Mouse (Mus musculus) layer of hippocampus, adult 9-10 months (tissue): ENCODE results near the gene Elp4.

ENCODE experiments used
- DNase-seq: peaks from one replicate; pipeline ENCODE4 v3.0.0; 2022; ENCODE audit warnings: low spot score

Gene Elp4

DNA sequence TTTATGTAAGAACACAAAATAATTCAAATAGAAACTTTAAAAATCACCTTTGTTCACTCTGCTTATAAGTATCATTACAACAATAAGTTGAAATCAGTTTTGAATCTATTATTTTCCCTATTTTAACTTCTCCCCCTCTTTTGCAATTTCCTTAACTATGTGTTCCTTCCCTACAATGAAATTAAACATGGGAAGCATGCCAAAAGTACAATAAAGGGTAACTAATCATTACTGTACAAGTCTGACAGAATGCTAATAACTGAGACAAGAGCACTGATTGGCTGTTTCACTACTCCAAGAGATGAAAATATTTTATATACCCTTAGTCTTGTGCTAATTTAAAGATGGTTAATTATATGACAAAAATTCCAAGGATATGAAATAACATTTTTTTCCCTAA lies 99.2 kb downstream of the Elp4 start:
- no peak for DNase-seq

DNA sequence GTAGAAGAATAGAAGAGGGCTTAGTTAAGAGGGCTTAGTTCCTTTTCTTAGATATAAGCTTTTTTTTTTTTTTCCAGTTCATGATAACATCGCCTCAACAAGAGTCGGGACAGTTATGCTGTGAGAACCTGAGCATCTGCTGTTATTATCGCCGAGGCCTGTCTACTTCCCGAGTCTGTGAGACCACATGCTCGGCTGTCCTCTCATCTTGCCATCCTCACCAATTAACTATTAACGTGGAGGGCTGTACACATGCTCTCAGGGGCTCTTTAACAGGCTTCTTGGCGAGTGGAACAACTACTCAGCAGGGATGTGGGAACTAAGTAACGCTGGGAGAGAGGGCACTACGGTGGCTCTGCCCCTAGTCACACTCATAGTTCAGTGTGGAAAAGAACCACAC lies 99.9 kb downstream of the Elp4 start:
- no peak for DNase-seq

DNA sequence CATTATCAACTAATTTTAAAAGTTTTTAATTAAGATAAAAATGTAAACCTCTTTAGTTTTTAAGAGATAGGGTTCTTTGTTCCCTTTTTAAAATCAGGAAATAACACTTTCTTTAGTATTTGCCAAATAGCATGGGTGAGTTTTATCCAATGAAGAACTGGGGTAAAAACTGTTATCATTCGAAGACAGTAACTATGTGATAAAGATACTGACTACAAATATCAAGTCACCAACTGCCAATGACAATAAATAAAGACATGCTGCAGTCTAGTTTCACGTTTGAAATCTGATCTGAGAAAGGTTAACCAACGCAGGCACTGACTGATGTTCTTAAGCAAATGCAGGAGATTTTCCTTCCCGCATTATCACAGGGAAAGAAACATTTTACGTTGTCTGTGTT lies 100.9 kb downstream of the Elp4 start:
- DNase-seq: no peak

DNA sequence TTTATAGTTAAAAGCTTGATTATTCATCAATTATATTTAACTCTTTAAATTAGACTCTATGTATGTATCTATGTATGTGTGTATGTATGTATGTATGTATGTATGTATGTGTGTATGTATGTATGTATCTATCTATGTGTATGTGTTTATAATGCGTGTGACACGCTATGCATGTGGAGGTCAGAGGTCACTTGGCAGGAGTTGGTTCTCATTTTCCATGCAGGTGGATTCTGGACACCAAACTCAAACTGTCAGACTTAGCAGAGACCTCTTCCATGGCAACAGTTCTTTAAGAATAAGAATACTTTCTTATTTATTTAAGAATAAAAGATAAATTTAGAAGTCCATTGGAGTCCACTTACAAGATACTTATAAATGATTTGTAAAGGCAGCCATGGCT lies 101.5 kb downstream of the Elp4 start:
- DNase-seq: no peak

DNA sequence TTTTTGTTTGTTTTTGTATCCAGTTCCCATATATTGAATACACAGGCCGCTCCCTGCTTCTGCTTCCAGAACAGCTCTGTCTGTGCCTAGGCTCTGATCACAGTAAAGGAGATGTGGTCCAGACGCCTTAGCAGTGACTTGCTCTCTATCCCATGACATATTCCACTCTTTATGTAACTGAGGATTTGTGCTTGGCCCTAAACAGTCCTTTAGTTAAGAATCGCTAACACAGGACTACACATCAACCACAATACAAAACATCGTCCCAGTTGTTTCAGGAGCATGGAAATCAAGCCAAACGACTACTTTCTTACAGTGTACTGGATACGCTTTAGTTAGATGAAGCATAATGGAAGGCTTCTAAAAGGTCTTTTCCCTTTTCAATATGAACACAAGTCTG lies 102.8 kb downstream of the Elp4 start:
- DNase-seq: no peak

DNA sequence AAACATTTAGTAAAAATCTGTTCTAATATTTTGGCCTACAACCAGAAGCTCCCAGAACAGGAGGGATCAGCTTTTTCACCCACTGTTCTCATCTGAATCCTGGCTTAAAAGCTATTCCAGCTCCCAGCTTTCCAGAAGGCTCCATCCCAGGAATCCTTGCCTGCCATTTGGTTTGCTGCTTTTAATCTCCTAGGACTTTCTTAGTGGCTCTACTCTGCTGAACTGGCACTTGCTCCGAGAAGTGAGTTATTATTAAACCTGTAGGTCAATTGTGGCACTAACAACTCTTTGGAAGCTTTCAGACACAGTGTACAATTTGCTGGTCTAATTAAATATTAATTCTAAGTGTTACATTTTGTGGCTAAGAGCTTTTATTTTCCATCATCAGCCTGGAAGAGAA lies 103.7 kb downstream of the Elp4 start:
- peak; percentile 5 for DNase-seq

DNA sequence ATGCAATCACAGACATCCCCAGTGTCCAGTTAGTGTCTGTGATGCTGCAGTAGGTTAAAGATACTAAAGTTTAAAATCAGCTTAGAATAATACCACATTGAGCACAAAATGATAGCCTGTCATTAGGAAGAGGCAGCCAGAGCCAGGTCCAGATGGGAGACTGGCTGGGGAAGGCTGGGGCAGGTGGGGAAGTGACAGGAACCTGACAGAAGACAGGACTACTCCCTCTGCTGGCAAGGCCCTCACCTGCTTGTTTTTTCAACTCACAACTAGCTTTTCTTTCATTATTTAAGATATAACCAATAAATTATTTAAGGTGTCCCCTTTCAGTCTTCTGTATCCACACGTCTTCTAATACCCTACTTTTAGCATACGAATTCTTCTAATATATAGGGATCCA lies 104.5 kb downstream of the Elp4 start:
- no peak for DNase-seq

DNA sequence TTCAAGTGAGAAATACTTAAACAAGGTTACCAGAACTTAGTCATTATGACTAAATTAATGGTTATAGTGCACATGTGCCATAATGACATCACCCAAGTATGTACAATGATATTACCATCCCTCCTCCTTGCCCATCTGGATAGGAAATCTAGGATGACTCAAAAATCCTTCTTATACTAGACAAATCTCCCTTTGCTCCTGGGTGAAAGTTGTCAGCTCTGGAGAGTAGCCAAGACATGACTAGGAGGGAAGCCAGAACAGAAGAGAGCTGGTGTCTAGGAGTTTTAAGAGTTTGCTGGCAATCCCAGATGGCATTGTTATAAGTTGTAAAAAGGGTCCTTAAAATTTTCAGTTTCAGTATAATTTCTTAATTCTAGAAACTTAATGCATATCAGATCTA lies 106.5 kb downstream of the Elp4 start:
- DNase-seq: peak; percentile 7

DNA sequence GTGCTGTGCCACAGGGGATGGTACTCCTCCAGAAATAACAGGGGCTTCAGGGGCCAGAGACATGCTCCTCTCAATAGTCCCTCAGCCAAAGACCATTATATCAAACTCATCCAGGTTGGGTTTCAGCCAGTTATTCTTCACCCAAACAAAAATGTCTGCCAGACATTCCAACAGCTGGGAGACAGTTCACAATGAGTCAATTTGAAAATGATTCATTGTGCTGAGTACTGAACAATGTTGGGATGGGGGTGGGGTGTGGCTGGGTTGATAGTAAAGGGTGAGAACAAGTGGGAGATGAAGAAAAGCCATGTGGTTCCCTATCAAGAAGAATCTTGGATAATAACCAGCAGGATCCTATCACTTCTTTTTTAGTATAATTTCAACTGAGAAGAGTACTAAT lies 108.3 kb downstream of the Elp4 start:
- no peak for DNase-seq

DNA sequence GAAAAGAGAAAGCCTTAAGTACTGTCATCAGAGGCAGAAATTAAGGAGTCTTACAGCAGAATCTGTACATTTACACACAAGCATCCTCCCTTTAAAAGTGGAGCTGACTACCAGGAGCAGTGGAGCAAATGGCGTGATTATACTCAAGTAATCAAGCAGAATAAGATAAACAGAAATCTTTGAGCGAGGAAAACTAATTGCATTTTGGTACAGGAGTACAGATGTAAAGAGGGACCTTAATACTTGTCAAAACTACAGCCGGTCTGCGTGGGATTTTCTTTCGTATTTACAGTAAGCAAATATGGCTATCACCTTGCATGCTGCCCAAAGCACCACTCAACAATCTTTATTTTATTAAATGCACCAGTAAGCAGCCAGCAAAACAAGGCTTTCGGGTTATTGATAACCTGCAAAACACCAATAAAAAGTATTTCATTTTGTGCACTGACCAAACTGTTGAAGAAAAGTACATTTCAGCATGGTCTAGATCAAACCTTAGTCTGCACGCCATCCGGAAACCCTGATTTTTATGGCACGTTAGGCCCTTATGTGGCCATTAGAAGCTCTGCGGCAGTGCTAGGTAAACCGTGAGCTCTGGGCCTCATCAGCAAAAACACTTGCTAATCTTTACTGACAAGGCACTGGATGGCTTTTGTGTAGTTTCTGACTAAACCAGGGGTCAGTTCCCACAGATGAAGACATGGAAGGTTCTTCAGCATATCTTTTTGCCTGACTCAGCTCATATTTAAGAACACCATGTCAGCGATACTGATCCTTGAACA lies 111.8 kb downstream of the Elp4 start:
- no peak for DNase-seq

DNA sequence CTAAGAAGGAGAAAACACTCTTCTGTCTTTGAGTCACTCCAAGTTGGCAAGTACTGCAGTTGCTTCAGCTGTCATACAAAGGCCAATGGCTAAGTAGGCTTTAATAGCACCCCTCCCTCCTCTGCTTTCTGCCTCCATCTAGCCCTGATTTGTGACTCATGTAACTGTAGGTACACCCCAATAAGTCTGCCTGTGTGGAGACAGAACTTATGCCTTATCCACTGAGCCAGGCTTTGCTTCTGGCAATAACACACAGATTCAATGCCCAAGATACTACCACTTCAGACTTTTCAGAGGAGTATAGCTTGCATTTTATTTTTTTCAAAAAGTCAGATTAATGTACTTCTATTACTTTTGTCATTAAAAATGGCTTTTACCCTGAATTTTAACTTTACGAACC lies 114.4 kb downstream of the Elp4 start:
- no peak for DNase-seq

DNA sequence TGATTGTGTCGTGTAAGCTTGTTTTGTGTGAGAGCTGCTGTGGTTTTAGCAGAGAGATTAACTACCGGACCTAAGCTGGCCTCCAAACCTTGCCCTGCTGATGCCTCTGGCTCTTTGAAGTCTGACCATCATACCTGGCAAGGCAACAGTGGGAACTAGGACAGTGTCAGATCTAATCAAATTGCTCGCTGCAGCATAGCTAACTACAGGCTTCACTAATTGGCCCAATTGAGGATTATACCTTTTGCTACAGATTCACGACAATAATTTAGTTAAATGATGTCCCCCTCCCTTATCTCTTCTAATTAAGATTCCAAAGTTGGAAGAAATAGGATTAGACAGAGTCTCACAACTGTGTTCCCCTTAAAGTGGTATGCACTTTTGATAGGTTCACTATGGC lies 116.6 kb downstream of the Elp4 start:
- DNase-seq: no peak

DNA sequence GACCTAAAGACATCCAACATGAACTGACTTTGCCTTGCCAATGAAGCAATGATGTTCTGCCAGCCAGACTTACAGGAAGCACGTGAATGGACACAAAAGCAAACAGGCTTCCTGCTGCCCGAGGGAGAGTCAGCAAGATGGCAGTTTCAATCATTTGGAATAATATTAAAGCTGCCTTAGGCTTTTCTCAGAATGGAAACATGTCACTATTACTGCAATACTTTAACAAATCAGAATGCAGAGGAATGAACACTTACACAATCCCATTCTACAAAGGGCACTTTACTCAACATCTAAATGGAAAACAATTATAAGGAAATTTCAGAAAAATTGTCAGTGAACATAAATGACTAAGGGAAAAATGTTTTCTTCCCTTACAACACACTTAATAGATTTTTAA lies 117.4 kb downstream of the Elp4 start:
- DNase-seq: no peak

DNA sequence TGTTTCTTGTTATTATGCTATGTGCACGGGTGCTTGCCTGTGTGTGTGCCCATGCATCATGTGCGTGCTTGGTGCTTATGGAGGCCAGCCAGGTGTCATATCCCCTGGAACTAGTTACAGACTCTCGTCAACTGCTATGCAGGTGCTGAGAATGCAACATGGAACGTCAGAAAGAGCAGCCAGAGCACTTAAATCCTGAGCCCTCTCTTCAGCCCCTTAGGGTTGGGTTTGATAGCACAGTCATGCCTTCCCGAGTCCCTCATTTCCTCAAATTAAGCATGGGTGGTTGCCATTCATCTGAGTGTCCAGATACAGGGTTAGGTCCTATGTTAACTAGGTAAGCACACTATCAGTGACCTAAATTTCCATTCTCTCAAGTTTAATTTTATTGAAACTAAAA lies 121.5 kb downstream of the Elp4 start:
- DNase-seq: no peak

DNA sequence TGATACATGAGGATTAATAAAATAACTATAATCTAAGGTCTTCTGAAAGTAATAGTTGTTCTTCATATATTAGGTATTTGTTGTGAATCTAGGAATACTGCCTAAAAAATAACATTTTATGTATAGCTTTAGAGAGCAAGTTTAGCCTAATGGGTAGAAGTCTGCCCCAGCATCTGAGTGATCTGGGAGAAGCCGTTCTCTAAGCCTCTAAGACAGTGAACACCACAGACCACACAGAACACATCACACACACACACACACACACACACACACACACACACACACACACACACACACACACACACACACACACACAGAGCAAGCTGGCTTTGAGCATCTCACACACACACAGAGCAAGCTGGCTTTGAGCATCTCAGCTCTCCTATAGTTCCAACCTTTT lies 123.6 kb downstream of the Elp4 start:
- DNase-seq: no peak

DNA sequence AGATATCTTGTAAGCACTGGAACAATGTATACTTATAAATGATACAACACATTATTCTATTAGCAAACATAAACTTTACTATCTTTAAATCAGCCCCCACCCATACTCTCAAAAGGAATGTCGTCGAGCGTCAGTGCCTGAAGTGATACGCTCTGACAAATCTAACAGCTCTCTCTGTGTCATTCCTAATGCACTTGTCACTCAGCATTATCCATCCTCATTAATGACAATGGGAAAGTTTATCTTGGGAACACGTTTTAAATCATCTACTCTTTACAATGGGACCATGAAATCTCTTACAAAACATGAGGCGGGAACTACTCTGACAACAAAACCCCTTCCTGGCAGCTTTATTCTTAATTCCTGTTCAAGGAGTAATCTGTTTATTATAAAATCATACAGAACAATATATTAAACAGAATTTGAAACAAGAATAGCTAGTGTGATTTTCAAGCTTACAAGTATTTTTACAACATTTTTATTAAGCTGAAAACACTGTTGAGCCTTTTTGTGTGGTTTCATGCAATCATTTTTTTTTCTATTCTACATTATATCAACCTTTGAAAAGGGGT lies 125.0 kb downstream of the Elp4 start:
- no peak for DNase-seq

DNA sequence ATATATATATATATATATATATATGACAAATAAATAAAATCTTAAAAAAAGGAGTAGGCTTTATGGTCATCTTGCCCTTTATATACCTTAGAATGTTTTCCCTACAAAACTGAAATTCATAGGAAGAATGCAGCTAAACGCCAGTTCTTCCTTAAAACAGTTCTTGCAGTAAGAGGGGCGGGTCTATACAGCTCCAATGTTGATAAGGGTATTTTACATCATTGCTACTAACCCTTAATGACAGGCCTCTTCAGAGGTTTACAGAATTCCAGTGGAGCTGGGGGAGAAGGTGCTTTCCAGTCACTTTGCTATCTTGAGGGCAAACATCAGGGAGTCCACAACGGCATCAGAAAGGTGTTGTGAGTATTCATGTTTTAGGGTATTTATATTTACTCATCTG lies 133.1 kb downstream of the Elp4 start:
- no peak for DNase-seq

DNA sequence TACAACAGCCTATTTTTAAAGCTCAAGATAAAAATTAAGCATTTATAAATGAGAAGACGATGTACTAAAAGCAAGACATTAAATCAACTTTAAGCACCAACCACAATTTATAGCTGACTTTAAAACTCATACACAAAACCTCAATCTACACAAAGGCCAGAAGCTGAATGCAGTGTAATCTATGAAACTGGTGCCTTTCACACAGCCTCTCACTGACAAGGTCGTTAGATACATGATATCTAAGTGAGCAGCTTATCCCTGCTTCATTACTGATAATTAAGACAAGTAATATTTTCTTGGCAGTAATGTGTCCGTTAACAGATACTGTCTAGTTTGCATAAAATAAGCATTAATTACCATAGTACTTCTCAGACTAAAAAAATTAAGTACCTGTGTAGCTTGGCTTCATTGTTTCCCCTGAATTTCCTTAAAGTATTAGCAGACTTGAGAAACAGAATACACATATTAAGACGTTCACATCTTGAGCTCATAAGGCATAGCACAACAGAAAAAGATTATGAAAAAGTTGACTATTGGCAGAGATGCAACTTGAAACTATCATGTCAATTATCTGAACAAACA lies 134.5 kb downstream of the Elp4 start:
- no peak for DNase-seq

DNA sequence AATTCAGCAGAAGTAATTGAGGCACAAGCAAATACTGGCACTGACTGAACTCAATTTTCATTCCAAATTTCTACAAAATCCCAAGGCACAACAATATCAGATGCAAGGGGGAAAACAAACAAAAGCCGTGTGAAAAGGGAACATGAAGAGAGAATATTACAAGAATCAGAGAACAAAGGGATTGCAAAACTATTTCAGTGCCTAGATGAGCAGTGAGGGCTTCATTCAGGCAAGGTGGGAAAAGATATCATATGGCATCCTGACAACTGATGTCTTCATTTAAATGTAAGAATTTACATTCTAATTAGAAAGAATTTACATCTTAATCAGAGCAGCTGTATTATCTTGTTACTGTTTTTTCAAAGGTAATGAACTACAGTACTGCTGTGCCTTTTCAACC lies 150.9 kb downstream of the Elp4 start:
- DNase-seq: no peak

DNA sequence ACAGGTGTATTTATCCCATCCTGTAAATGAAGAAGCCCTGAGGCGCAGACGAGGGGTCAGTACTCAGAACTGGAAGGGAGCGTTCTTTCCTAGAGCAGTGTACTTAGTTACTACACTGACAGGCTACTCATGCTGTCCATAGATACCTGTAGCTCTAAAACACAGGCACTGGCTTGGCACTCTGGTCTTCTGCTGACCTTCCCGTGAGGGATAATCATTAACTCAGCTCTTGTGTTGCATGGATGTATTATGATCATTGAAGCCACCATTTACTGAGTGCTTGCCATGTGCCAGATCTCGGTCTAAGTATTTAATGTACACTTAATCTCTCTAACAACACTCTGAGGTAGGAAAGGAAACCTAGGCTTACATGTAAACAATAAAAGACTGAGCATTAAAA lies 155.3 kb downstream of the Elp4 start:
- DNase-seq: no peak

DNA sequence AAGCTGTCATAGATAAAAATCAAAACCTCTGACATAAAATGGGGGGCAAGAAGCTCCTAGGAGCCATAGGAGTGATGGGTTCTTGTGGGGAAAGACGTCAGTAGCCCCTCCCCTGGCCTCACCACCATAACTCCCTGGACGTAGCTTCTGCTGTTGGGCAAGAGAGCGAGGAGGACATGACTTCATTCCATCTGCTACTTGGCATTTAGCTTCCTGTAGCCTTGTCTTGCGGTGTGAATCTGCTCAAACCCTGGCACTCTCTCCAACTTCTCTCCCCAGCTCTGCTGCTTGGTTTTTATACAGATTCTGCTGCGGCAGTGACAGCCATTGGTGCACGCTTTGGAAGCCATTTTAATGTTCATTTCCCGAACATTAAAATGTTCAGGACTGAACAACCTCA lies 157.5 kb downstream of the Elp4 start:
- no peak for DNase-seq

DNA sequence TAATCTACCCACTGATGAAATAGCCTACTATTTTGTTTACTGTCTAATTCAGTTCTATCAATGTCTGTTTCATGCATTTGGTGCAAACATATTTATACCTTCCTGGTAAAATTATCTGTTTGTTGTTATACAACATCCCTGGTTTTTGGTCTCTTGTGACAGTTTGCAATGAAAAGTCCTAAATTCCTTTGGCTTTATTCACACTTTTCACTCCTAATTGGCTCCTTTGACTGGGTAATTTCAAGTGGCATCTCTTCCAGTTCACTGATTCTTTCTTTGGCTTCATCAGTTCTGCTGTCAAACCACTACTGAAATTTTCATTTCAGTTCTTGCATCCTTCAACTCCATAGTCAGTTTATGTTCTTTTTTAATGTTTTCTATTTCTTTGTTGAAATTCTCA lies 168.2 kb downstream of the Elp4 start:
- no peak for DNase-seq

DNA sequence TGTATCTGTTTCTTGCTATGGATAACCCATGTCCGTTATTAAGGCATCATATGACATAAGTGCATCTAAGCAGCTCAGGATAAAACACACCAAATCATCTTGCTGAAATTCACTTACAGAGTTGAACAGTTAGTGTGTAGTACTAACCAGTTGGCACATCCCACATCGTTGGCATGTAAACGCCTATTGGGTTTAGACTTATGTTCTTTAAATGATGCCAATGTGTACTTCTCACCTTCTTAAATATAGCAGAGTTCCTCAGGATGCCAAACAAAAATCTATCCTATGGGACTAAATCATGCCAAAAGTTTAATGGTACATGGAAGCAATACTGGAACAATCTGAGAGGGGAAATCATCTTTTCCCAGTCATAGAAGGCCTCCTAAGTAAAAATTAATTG lies 173.7 kb downstream of the Elp4 start:
- no peak for DNase-seq

DNA sequence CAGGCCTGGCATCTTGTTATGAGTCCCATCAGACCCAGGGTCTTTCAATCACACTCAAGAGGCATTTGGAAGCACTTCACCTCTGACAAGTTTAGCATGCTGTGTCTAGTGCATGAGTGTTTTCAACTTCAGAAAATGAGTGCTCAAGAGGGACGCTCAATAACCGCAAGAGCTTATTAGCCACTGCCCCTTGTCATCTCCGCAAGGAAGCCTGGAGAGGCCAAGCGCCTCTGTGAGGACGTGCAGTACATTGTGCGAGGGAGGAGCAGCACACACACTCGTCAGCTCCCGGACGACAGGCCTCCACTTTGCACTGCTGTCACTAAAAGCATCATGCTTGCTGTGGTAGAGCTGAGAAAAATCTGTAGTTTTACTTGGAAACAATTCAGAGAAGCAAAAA lies 177.7 kb downstream of the Elp4 start:
- DNase-seq: no peak
